ENCODE assay signal across 9 mouse cellular contexts in genomic region chr3:148343256-148343632, GRCm38 (mm10).
DNase-seq lines count a peak whose midpoint lies in the region; ATAC-seq lines count a peak whose summit lies in the region.
"Had no signal": no experiment of that assay in that cellular context is flagged by ENCODE, and none has a peak within 500 bp of the region (broad histone marks: within the 10 kb centered on the region; RNA-seq: fewer than 3 reads in every experiment).

No protein-coding gene starts in this region.

- peak; percentile 3 for DNase-seq in gastrocnemius, adult 18-20 months (ENCODE audit: low spot score)
- no peak for DNase-seq in gastrocnemius, postnatal 36 days
- DNase-seq in embryo, embryonic 10 days (ENCODE audit: low spot score), result peak; percentile 87
- peak; percentile 19 for DNase-seq in lung, postnatal 10 days
- DNase-seq in right cerebral cortex, adult 18-20 months, result no peak
- DNase-seq in adrenal gland, postnatal 4 days (ENCODE audit: low spot score in 2 of 2), result no peak
- no peak for DNase-seq in spleen, postnatal 14 days (ENCODE audit: low spot score in 2 of 2)

- H3K9me3 ChIP-seq in heart, embryonic 14.5 days (ENCODE audit: control insufficient read depth, low read length), result no peaks in the 10 kb centered on the region

- peak overlapping the region; percentile 45 for H3K4me2 ChIP-seq in heart, embryonic 14.5 days (ENCODE audit: low read length)

- H3K36me3 ChIP-seq in heart, embryonic 14.5 days (ENCODE audit: control insufficient read depth, insufficient read depth, low read length), result no peaks in the 10 kb centered on the region

- intact Hi-C loops in gastrocnemius, postnatal 36 days (cut with DNase I), result no loop called here

- H3K4me1 ChIP-seq in heart, embryonic 14.5 days (ENCODE audit: control insufficient read depth in 2 of 2, insufficient read depth in 2 of 2, low read length in 2 of 2), result peaks cover 8 to 15% of the 10 kb centered on the region in 2 experiments

- no peaks in the 10 kb centered on the region for H3K27me3 ChIP-seq in heart, embryonic 14.5 days (ENCODE audit: control insufficient read depth, insufficient read depth, low read length)

- no peak overlapping the region for H3K4me3 ChIP-seq in heart, embryonic 14.5 days (ENCODE audit: control insufficient read depth in 1 of 2, insufficient read depth in 1 of 2, low read depth in 1 of 2, low read length in 2 of 2)

- H3K9ac ChIP-seq in heart, embryonic 14.5 days (ENCODE audit: low read length), result no peak overlapping the region
- H3K9ac ChIP-seq: liver, postnatal 0 days had no signal

- peak overlapping the region in 1 of 2 experiments; percentile 35; a peak in 1 of 4 replicates for H3K27ac ChIP-seq in heart, embryonic 14.5 days (replicated peaks in 1 of 2; ENCODE audit: control insufficient read depth in 1 of 2, insufficient read depth in 1 of 2, low read depth in 2 of 2, low read length in 2 of 2)

- ATAC-seq in heart, embryonic 14.5 days (ENCODE audit: insufficient number of reproducible peaks, insufficient read depth, low FRiP score, low read depth), result no peak
- ATAC-seq: liver, postnatal 0 days had no signal

- 8% methylated on average over 3 of the region's 3 CpGs for WGBS in heart, embryonic 14.5 days

Comparison
In these comparisons a context has a peak if more than half of its experiments do, and no peak if none do; other contexts are left out.
1. DNase-seq: peak in gastrocnemius, adult 18-20 months (single experiment), embryo, embryonic 10 days (single experiment) and lung, postnatal 10 days (single experiment); none in gastrocnemius, postnatal 36 days (0 of 2), right cerebral cortex, adult 18-20 months (single experiment), adrenal gland, postnatal 4 days (0 of 2) and spleen, postnatal 14 days (0 of 2).